Mouse (Mus musculus) monocyte, adult 5-6 weeks (primary cell): Measurements from ENCODE around the gene Nupr1l. TPM values are rescaled to one million over a fixed set of nuclear protein-coding genes. Genes with fewer than 3 reads are reported as not detected.
A peak's percentile ranks its signal among the peaks of the same experiment; 100 is the strongest.

Experiments used
- ATAC-seq: fragments of 153-309, 156-312 bp; replicated peaks from 2 replicates; pipeline ENCODE4 v1.8.0; 2017; ENCODE audit warnings: mild to moderate bottlenecking; ENCODE audit not compliant: low TSS enrichment, insufficient number of reproducible peaks, severe bottlenecking, poor library complexity, low FRiP score
- total RNA-seq: library from RNA; stranded (forward); fragments of 200-1000, 200-491, 200-594 nt; gene quantifications from 3 replicates; pipeline ENCODE4 v1.2.3, GENCODE M21; 2017

Gene Nupr1l
- total RNA-seq, 1 experiment from 2014 or later: 0.48 TPM

- ATAC-seq: no peak
Observed at GRCm38 (mm10) chr5:129952143-129952542, 43.8 kb downstream of the Nupr1l start.

- ATAC-seq: 0 out of 2 replicates have a peak, but pooled peaks have one; percentile 35
Observed at GRCm38 (mm10) chr5:129954473-129955254, 46.3 kb downstream of the Nupr1l start.

GRCm38 (mm10) chr5:129955792-129956191 lies 47.5 kb downstream of the Nupr1l start:
- ATAC-seq: no peak

GRCm38 (mm10) chr5:129963224-129963623 lies 54.9 kb downstream of the Nupr1l start:
- ATAC-seq: no peak

Other genes with a start within 250 kb of the Nupr1l start
- gene Zfp11, start 238.4 kb upstream of the Nupr1l start, total RNA-seq: 0.11 to 1.3 TPM (median 0.86 TPM) in 3 replicates
- not detected in 3 replicates for gene Sept14, start 200.0 kb upstream of the Nupr1l start, total RNA-seq
- gene Mrps17, start 193.0 kb upstream of the Nupr1l start, total RNA-seq: 34.6 to 75.1 TPM (median 51.6 TPM) in 3 replicates
- gene Nipsnap2, start 183.5 kb upstream of the Nupr1l start, total RNA-seq: 22.3 to 33.3 TPM (median 24.7 TPM) in 3 replicates
- gene Psph, start 121.1 kb upstream of the Nupr1l start, total RNA-seq: 6.7 to 17.3 TPM (median 10.8 TPM) in 3 replicates
- gene Sumf2, start 61.6 kb upstream of the Nupr1l start, total RNA-seq: 3.8 to 13.7 TPM (median 6.4 TPM) in 3 replicates
- 183 to 342 TPM (median 299 TPM) in 3 replicates for gene Chchd2, start 21.1 kb upstream of the Nupr1l start, total RNA-seq
- gene Zbed5, start 12.8 kb upstream of the Nupr1l start, total RNA-seq: 0.68 to 2.2 TPM in 2 of 3 replicates, not detected in the other
- gene Phkg1, start 10.0 kb upstream of the Nupr1l start, total RNA-seq: 0.75 TPM in 1 of 3 replicates, not detected in the others
- gene Vkorc1l1, start 33.4 kb downstream of the Nupr1l start, total RNA-seq: 9.4 to 13.4 TPM (median 9.6 TPM) in 3 replicates
- 47.3 to 59.4 TPM (median 52.0 TPM) in 3 replicates for gene Gusb, start 94.5 kb downstream of the Nupr1l start, total RNA-seq
- 21.0 to 38.4 TPM (median 29.3 TPM) in 3 replicates for gene Asl, start 120.7 kb downstream of the Nupr1l start, total RNA-seq
- gene Crcp, start 120.8 kb downstream of the Nupr1l start, total RNA-seq: 34.5 to 51.7 TPM (median 50.6 TPM) in 3 replicates
- gene Tpst1, start 164.8 kb downstream of the Nupr1l start, total RNA-seq: 8.2 to 14.2 TPM (median 11.6 TPM) in 3 replicates
- gene Kctd7, start 236.3 kb downstream of the Nupr1l start, total RNA-seq: 0.95 to 4.5 TPM (median 1.5 TPM) in 3 replicates